Mouse (Mus musculus) left cerebral cortex, postnatal 36 days (tissue): ENCODE measurements at regions not wholly inside any gene's neighbourhood (a gene's known extent, or its start where the extent isn't known, plus 50 kb on each side); places are given as distances from the start of the nearest gene placed in this dataset.

Source experiments
- DNase-seq, 2 experiments: peaks; one replicate each; pipeline ENCODE4 v3.0.0; 2021 to 2022; ENCODE audit warnings: low spot score in 2 of 2, mixed read lengths in 1 of 2
- intact Hi-C: fragments of 180-260 bp; cut with DNase I; formaldehyde crosslinking; loops from one replicate; pipeline ENCODE4 v1.15.1; 2025

GRCm38 (mm10) chr4:125765171-125765570 lies 259.2 kb upstream of the Csf3r start:
- intact Hi-C loops, result no loop called here
- no peak for DNase-seq

- no peak for DNase-seq
- intact Hi-C loops, result no loop called here
Observed at GRCm38 (mm10) chr4:125777126-125777525, 247.2 kb upstream of the Csf3r start.

DNA sequence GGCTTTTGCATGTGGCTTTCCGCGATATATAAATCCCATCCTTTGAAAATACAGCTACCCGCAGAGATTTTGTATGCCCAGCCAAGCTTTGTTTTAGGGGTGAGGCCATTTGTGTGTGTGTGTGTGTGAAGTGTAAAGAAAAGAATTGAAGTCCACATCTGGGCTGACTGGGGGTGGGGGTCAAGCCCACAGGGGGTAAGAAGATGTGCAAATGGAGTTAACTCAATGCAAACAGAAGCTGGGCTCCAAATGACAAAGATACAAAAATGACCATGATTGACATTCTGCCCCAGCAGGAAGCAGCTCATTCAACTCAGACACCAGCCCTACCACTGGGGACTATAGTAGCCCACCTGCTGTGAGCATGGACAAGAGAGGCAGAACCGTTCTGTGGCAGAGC lies 244.2 kb upstream of the Csf3r start:
- intact Hi-C loops, result loop anchor here (2.0 kb wide), 1 partner anchor 35 kb away; no protein-coding TSS in a partner anchor
- DNase-seq, result no peak

GRCm38 (mm10) chr4:125780921-125781487 lies 243.3 kb upstream of the Csf3r start:
- peak; percentile 63 to 83 for DNase-seq
- intact Hi-C loops, result loop anchor here (2.0 kb wide), 1 partner anchor 34 kb away; no protein-coding TSS in a partner anchor

GRCm38 (mm10) chr4:125782346-125782745 lies 242.0 kb upstream of the Csf3r start:
- no peak for DNase-seq
- intact Hi-C loops, result no loop called here

DNA sequence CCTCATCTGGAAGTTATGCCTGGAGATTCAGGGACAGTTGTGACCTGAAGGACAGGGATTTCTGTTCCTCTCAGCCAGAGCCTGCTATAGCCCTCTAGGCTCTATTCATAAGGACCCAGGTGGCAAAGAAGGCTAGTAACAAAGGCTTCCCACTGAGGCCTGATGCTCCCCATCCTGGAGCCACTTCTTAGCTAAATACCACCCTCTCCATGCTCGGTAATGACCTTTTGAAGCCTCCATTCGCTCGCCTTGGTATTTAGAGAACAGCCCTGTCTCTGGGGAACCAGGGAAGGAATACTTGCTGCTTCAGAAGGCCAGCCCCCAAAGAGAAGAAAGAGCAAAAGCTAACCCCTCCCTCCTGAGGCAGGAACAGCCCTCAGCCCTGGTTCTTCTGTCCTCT lies 238.3 kb upstream of the Csf3r start:
- no peak for DNase-seq
- intact Hi-C loops, result no loop called here

DNA sequence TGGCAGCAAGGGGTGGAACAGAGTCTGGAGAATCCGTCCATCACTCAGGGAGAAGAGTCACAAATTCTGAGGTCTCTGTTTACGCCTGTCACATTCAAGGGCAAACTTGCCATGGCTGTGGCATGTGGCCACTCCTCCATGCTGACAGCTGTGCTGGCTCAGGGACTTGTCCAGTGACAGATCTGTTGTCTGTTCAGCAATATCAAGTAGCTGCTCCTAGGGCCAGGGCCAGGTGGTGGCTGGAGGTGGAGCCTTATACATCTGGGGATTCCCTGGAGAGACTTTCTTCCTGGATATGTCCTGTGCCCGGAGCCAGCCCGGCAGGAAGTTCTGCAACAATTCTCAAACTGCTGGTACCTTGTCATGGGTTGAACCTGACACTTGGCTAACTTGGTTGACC lies 229.7 kb upstream of the Csf3r start:
- intact Hi-C loops, result no loop called here
- no peak for DNase-seq

DNA sequence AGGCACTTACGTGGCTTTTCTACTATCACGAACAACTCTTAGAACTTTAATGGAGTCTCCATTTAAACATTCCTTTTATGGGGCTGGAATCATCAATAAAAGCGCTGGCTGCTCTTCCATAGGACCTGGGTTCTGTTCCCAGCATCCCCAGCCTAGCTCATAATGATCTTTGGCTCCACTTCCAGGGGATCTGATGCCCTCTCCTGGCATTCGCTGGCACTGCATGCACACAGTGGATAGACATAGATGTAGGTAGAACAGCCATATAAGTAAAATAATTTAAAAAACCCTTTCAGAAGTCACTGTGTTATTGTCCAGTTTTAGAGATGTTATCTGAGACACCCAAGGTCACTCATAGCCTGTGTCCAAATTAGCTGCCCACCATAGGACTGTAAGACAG lies 216.4 kb upstream of the Csf3r start:
- intact Hi-C loops, result no loop called here
- DNase-seq, result no peak

DNA sequence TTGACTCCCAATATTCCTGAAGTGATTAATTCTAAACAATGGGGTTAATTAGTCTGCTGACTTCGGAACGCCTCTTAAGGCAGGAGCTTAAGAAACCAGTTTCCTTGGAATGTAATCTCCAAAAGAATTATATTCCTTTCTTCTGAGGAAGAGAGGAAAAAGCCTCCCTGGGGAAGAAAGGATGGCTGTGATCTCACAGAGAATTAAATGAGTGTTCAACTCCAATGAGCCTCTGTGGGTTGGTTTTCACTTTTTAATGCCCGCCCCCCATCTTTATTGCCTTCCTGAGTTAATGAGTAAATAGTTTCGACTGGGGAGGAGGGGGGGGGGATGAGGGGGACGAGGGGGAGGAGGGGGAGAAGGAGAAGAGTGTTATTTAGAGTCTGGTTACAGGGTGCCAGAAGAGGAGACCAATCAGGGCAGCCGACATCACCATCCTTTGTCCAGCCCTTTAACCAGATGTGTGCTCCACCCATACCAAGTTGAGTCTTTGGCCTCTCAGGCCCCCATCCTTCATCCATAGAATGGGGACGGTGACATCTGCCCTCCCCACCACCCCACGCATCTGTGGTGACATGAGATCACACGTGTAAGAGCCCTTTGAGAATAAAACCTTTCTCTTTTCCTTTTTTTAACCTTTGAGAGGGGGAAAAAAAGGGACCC lies 214.8 kb upstream of the Csf3r start:
- intact Hi-C loops, result no loop called here
- DNase-seq, result no peak

- intact Hi-C loops, result no loop called here
- DNase-seq, result no peak
Observed at GRCm38 (mm10) chr4:125810247-125810646, 214.1 kb upstream of the Csf3r start.

- intact Hi-C loops, result loop anchor here (2.0 kb wide), 1 partner anchor 34 kb away; no protein-coding TSS in a partner anchor
- peak; percentile 89 to 90 for DNase-seq
Observed at GRCm38 (mm10) chr4:125814311-125814710, 210.0 kb upstream of the Csf3r start.

GRCm38 (mm10) chr4:125815276-125815675 lies 209.1 kb upstream of the Csf3r start:
- intact Hi-C loops, result loop anchor here (2.0 kb wide), 1 partner anchor 34 kb away; no protein-coding TSS in a partner anchor
- DNase-seq, result no peak

GRCm38 (mm10) chr4:125824525-125824924 lies 199.8 kb upstream of the Csf3r start:
- intact Hi-C loops, result no loop called here
- DNase-seq, result peak; percentile 76 to 80

DNA sequence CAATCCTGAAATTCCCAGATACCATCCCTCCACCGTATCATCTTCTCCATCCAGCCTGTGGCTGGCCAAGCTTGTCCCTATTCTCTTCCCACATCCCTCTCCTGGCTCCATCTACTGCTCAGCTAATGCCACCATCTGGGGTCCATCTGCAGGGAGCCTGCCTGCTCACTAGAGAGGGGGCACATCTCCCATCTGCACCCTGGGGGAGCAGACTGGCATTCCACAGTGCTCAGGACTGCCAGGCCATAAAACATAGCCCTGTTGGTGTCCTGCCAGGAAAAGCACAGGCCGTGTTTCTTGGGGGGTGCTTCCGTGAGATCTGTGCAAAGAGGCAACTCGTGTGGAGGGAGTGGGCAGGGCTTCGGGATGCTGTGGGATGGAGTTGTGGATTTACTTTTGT lies 197.9 kb upstream of the Csf3r start:
- intact Hi-C loops, result no loop called here
- peak; percentile 43 to 46 for DNase-seq

DNA sequence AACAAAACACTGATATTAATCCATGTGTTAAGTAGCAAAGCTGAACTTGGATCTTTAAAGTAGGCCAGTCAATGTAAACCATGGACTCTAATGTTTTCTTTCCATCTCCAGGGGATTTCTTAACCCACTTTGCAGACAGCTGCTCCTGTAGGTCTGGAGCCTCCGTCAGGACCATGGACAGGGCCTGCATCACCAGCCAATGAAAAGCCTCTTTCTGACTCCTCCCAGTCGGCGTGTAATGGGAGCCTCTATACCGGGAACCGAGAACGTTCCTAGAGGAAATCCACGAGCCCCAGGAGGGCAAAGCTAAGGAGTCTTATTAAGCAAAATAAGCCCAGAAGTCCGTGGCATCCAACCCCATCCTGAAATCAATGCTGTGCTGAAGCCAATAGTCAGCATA lies 189.1 kb upstream of the Csf3r start:
- DNase-seq, result no peak
- intact Hi-C loops, result no loop called here

DNA sequence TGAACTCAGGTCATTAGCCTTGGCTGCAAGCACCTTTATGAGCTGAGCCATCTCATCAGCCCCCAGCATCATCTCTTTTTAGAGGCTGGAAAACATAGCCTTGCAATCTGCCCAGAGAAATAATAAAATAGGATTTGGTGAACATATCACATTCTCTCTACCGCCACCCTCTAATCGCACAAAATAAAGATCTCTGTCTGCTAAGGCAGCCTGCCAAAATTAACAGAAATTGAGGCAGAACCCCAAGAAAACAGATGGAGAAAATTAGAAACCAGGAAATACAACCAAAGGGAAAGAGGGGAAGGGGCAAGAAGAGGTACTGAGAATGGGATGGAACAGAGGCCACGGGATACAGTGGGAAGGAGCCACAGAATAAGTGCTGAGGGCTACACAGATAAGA lies 176.8 kb upstream of the Csf3r start:
- no peak for DNase-seq
- intact Hi-C loops, result no loop called here

GRCm38 (mm10) chr4:125850300-125850699 lies 174.1 kb upstream of the Csf3r start:
- DNase-seq, result no peak
- intact Hi-C loops, result no loop called here

DNA sequence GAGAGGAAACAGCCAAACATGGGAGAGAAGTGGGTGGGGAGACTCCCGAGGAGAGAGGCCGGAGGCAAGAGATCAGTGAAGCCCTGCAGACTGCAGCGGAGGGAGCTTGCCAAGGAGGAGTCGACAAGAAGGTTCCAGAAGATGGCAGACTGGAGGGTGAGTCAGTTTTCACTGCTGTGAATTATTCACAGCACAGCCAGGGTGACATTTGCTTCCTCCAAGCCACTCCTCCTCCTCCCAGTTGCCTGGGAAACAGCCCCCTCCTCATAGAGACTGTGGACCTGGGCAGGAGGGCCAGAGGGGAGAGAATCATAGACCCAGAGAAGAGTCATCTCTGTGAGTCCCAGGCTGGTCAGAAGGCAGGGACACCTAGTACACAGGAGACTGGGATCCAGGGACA lies 171.8 kb upstream of the Csf3r start:
- intact Hi-C loops, result no loop called here
- peak; percentile 12 to 16 for DNase-seq

DNA sequence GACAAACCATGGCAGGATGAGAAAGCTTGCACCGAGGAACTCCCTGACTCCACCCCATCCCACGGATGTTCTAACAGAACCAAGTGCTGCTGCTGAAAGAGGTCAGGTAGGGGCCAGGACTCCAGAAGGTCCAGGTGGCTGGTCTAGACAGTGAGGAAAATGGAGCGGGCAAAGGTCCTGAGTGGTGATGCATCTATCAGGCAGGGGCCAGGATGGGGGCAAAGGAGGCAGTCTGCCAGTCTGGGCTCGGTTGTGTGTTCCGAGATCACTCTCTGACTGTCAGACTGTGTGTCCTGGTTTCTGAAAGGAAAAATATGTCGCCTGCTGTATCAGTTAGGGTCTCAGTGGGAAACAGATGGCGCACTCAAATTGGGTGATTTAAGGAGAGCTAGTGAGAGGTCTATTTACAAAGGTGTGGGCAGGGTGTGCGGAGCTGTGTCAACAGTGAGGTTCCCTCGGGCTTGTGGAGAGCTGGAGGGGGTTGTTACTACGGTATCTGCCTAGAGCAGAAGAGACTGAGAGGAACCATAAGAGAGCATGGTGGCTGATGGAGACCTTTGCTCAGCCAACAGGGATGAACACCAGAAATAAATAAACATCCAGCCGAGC lies 168.3 kb upstream of the Csf3r start:
- peak in 1 of 2 experiments; percentile 10 for DNase-seq
- intact Hi-C loops, result no loop called here

DNA sequence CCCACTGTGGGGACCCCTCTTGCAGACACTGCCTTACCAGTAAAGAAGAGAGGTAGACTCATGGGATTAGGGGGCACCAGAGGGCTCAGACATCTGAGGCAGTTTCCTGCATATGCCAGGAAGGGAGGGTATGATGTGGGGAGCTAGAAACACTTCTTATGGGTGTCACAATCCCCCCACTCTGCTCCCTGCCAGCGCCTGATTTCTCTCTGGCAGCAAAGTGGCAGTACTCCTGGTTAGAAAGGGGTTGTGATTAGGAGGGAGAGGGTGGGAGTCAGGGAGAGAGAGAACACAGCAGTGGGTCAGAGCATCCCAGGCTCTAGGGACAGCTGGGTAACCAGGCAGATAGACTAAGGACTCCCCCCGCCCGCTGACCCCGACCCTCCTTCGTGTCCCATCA lies 167.6 kb upstream of the Csf3r start:
- intact Hi-C loops, result no loop called here
- no peak for DNase-seq

- no peak for DNase-seq
- intact Hi-C loops, result no loop called here
Observed at GRCm38 (mm10) chr4:125865057-125865456, 159.3 kb upstream of the Csf3r start.
